Mouse (Mus musculus): ENCODE results near the gene Zfp174.

DNA sequence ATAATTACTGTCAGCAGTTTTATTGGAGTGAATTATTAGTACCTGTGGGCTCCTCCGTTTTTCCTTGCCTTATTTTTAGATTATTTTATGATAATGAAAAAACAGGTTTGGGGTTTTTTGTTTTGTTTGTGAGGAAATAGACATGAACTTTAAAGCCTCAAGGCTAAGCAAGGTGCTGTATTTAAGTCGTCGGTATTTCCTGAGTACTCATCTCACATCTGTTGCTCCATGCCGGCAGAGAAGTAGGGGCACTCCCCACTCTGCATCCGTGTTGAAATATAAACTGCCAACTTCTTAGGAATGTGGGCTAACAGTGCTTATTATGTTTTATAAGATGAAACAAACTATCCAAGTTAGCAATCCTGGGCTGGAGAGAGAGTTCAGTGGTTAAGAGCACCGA is 49.0 kb downstream of the Zfp174 start:
- TF ChIP-seq POLR2A (IDR thresholded peaks at IDR 0.05; ENCODE audit: low read depth, low read length) (no peak), CTCF (IDR thresholded peaks at IDR 0.05; ENCODE audit: borderline replicate concordance, insufficient read depth, low read length) (no peak)
